Mouse (Mus musculus): ENCODE measurements around the gene Nsf. TPM values are rescaled to one million over a fixed set of nuclear protein-coding genes. Genes with fewer than 3 reads are reported as not detected.

Nsf gene
- polyA plus RNA-seq, 2 experiments from 2014 or later = 47.7 to 60.0 TPM

- ATAC-seq = no peak
Measured at GRCm38 (mm10) chr11:103940887-103941286, 13.0 kb downstream of the Nsf start.

DNA sequence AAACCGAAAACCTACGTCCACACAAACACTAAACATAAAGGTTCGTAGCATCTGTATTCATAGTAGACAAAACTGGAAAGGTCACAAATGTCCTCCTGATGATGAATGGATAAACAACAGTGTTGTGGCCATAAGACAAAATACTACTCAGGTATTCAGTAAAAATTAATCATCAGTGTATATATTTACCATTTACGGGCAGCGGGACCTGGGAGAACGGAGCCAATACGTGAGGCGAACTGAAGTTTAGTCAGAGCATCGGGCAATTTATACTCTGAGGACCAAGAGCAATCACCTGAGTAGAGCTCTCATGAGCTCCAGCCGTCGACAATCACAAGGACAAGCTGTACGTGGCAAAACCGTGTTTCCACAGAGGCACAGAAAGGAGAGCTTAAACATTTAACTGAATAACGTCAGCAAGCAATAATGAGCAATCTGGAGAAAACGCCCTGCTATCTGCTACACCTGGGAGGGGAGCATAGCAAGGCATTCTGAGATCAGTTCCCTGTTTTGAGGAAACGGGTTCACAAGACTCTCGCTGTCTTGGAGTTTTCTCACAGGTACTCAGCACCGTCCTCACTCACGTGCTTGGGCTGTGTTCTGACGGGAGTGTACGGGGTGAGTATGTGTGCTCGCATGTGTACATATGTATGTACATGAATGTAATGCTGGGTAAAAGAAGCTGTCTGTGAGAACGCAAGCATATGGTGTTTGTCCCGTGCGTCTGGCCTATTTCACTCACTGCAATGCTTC is 15.7 kb downstream of the Nsf start:
- no peak for ATAC-seq

DNA sequence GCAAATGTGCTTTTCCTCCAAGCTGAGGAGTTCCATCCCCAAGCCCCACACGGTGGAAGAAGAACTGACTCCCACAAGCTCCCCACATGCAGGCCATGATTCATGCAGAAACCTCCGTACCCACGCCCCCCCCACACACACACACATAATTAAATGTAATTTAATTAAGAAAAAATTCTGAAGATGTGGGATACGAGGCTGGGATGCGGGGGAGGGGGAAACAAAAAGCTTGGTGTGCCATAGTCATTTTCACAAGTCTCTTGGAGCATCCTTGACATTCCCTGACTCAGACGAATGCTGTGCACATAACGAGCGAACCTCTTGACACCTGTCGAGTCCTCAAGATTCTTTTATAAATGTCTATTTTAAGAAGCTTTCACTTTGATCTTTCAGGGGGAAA is 16.4 kb downstream of the Nsf start:
- ATAC-seq = no peak

- no peak for ATAC-seq
Measured at GRCm38 (mm10) chr11:103935717-103936116, 18.1 kb downstream of the Nsf start.

- no peak for ATAC-seq
Measured at GRCm38 (mm10) chr11:103933886-103934285, 20.0 kb downstream of the Nsf start.

GRCm38 (mm10) chr11:103923957-103924356 is 29.9 kb downstream of the Nsf start:
- no peak for ATAC-seq

- ATAC-seq = no peak
Measured at GRCm38 (mm10) chr11:103923272-103923671, 30.6 kb downstream of the Nsf start.

- ATAC-seq = no peak
Measured at GRCm38 (mm10) chr11:103922812-103923211, 31.0 kb downstream of the Nsf start.

GRCm38 (mm10) chr11:103920665-103921064 is 33.2 kb downstream of the Nsf start:
- ATAC-seq = no peak

DNA sequence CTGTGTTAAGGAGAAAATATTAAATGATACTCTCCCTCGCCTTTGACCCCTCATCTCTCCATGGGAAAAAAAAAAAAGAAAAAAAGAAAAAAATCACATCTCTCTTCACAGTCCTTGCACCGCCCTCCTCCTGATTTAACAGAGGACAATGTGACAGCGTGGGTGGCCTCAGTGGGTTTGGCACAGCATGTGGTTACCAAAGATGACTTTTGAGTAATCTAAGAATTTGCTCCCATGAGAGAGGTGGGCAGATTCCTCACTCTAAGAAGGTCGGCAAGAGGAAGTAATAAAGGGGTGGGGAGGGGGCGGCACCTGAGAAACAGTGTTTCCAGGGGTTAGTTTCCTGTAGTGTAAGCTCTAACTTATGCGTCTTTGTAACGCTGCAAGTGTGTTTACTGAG is 37.0 kb downstream of the Nsf start:
- ATAC-seq = no peak

DNA sequence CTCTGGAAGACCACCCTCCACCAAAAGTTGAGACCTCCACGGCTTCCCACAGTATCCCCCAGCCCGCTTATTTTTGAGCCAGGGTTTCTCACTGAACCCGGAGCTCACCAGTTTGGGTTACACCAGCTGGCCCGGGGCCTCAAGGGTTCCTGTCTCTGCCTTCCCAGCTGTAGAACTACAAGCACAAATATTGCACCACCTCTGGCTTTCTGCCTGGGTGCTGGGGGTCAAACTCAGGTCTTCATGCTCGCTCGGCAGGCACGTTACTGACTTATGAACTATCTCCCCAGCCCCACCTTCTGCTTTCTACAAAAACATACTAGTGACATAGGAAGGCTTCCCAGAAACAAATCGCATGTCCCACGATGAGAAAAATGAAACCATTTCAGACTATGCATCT is 38.2 kb downstream of the Nsf start:
- ATAC-seq = no peak

GRCm38 (mm10) chr11:103910993-103911585 is 42.8 kb downstream of the Nsf start:
- no peak for ATAC-seq

- no peak for ATAC-seq
Measured at GRCm38 (mm10) chr11:103910531-103910930, 43.3 kb downstream of the Nsf start.

- no peak for ATAC-seq
Measured at GRCm38 (mm10) chr11:103909809-103910208, 44.0 kb downstream of the Nsf start.

GRCm38 (mm10) chr11:103909396-103909795 is 44.5 kb downstream of the Nsf start:
- no peak for ATAC-seq

- ATAC-seq = no peak
Measured at GRCm38 (mm10) chr11:103906051-103906719, 47.7 kb downstream of the Nsf start.

GRCm38 (mm10) chr11:103905506-103905905 is 48.4 kb downstream of the Nsf start:
- ATAC-seq = no peak

- ATAC-seq = no peak
Measured at GRCm38 (mm10) chr11:103901581-103901966, 52.3 kb downstream of the Nsf start.

GRCm38 (mm10) chr11:103900803-103901580 is 52.9 kb downstream of the Nsf start:
- ATAC-seq = no peak

- no peak for ATAC-seq
Measured at GRCm38 (mm10) chr11:103896966-103897750, 56.7 kb downstream of the Nsf start.

- no peak for ATAC-seq
Measured at GRCm38 (mm10) chr11:103896056-103896455, 57.8 kb downstream of the Nsf start.

GRCm38 (mm10) chr11:103892831-103893230 is 61.0 kb downstream of the Nsf start:
- no peak for ATAC-seq
